Mouse (Mus musculus) left cerebral cortex, postnatal 14 days (tissue): Measurements from ENCODE around the gene Snrpg. TPM values are rescaled to one million over a fixed set of nuclear protein-coding genes. Genes with fewer than 3 reads are reported as not detected.
A peak's percentile ranks its signal among the peaks of the same experiment; 100 is the strongest.
"Not testable (repeated sequence)": the region's sequence is repeated elsewhere in the genome, so short reads cannot be mapped to it uniquely, and the experiment has no call there.

Experiments
- DNase-seq, 2 experiments: peaks; one replicate each; pipeline ENCODE4 v3.0.0; 2021 to 2022; ENCODE audit warnings: low spot score in 2 of 2, mixed read lengths in 1 of 2
- intact Hi-C: fragments of 180-260 bp; cut with DNase I; formaldehyde crosslinking; loops from one replicate; pipeline ENCODE4 v1.15.1; 2025
- long read RNA-seq, 2 experiments: library from polyadenylated mRNA; stranded (forward); transcript quantifications; one replicate each; pipeline ENCODE4 v2.0.0; 2021
- total RNA-seq, 2 experiments: library from RNA; stranded (reverse); gene quantifications; 2 replicates each; pipeline ENCODE4 v1.2.3; 2021

Gene Snrpg
- total RNA-seq, result 10 to 100 TPM; 63.3 to 71.7 TPM
- long read RNA-seq, experiment 1, transcript Snrpg-201 (4 exons, 1,055 nt), result major isoform, 28 of 29 reads
- long read RNA-seq, experiment 1, partial matches to known transcripts, result 0 of 29 reads
- long read RNA-seq, experiment 1, other reads (novel, unspliced or antisense), result 1 of 29 reads
- long read RNA-seq, experiment 2, transcript Snrpg-201 (4 exons, 1,055 nt), result major isoform, 24 of 27 reads
- long read RNA-seq, experiment 2, partial matches to known transcripts, result 0 of 27 reads
- long read RNA-seq, experiment 2, other reads (novel, unspliced or antisense), result 2 of 27 reads

DNA sequence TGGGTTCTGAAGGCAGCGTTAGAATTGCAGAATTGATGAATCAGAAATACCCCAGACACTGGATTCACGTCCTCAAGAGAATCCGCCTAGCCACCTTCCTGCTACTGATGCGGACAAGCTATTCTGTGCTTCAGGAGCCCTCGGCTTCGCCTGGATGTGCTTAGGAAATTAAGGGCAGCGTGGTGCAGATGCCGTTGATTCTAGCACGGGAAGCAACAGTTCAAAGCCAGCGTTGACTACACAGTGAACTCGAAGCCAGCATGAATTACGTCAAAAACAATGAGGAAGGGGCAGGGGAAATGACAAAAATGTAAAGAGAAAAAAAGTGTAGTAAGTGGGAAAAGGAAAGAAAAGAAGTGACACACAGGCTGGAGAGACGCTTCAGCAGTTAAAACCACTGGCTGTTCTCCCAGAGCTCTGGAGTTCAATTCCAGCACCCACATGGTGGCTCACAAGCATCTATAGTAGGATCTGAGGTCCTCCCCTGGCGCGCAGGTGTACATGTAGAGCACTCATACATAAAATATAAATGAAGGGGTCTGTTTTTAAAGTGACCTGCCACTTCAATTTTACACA, at the start of gene Snrpg:
Snrpg (plus strand) TSS at position 541 of the 576 bp plus-strand sequence.
- DNase-seq, result no peak
- intact Hi-C loops, result no loop called here

DNA sequence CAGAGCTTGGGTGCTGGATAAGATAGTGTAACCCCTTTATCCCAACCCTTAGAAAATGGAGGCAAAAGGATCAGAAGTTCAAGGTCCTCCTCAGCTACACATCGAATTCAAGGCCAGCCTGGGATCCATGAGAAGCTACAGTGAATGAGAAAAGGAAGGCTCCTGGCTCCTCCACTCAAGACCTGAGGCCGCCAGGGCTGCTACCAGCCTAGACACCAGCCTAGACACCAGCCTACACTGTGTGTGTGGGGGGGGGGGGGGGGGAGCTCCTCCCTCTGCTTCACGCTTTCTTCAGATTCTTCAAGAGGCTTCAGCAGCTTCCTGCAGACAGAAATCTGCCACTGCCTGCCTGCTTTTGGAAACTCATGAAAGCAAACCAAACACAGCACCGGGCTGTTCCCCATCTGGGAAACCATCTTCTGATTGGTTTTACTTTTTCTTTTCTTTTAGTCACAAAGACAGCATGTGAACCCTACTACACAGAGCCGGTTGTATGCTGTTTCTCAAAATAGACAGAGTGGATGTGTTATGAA, 49.0 kb upstream of the Snrpg start:
- intact Hi-C loops, result no loop called here

DNA sequence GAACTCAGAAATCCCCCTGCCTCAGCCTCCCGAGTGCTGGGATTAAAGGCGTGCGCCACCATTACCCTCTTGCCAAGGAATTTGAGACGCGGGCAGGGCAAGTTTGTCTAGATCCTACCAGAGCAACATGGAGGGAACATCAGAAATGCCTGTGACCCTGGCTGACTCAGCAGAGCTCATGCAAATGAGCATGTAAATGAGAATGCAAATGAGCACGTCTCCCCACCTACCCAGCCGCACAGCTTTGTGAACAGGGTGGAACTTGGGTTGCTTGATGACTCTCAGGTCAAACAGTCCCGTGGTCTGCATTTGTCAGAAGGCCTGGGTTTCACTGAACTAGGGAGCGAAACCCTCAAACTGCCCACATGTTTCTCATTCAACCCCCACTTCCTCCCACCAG, 48.1 kb upstream of the Snrpg start:
- intact Hi-C loops, result no loop called here
- no peak for DNase-seq

More for the DNA sequence above, 49.0 kb upstream of the Snrpg start:
- DNase-seq, result peak in 1 of 2 experiments; percentile 14

GRCm38 (mm10) chr6:86324400-86324799, 46.7 kb upstream of the Snrpg start:
- intact Hi-C loops, result no loop called here
- DNase-seq, result no peak

GRCm38 (mm10) chr6:86325646-86326045, 45.5 kb upstream of the Snrpg start:
- intact Hi-C loops, result no loop called here
- no peak for DNase-seq

DNA sequence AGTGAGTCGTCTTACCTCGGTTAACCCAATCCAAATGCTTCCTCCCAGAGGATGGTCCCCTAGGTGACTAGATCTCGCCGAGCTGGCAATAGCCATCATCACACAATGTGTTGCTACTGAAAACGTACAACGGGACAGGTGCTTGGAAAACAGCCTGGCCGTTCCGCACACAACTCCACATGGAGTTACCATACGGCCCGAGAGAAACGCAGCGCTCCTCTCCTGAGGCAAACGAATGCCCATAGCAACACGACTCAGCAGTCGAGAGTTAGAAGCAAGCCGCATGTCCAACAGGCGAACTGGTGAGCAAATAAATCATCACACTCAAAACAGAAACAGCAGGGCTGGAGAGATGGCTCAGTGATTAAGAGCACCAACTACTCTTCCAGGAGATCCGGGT, 44.2 kb upstream of the Snrpg start:
- intact Hi-C loops, result no loop called here
- DNase-seq, result peak in 1 of 2 experiments; percentile 48

DNA sequence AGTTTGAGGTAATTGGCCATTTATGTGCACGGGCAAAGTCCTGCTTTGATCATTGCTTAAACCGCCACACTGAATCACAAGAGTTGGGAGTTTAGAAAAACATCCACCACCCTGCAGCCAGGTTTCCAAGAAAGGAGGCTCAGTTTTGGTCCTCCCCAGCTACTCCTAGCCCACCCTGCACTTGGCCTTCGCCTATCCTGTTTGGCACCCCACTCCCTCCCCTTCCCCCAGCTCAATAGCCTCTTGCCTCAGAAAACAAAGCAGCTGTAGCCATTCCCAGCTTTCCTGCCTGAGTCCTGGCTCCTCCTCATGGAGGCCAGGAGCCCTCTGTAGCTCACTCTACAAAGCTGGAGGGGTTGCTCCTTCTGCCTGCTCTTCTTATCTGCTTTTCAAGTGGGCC, 42.7 kb upstream of the Snrpg start:
- intact Hi-C loops, result no loop called here

DNA sequence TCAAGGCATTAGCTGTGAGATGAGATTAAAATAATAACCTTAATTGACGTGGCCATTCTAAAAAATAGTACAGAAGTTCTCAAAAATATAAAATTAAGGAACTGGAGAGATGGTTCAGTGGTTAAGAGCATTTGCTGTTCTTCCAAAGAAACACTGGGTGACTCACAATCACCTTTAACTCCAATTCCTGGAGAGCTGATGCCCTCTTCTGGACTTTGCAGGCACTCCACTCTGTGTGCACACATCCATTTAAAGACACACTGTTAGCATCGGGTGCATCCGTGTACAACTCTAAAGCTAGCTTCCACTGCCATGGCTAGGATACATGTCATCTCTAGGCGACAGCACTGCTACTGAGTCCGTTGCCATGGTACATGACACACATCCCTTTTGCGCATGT, 41.2 kb upstream of the Snrpg start:
- intact Hi-C loops, result no loop called here
- DNase-seq, result no peak

More for the DNA sequence above, 42.7 kb upstream of the Snrpg start:
- no peak for DNase-seq

DNA sequence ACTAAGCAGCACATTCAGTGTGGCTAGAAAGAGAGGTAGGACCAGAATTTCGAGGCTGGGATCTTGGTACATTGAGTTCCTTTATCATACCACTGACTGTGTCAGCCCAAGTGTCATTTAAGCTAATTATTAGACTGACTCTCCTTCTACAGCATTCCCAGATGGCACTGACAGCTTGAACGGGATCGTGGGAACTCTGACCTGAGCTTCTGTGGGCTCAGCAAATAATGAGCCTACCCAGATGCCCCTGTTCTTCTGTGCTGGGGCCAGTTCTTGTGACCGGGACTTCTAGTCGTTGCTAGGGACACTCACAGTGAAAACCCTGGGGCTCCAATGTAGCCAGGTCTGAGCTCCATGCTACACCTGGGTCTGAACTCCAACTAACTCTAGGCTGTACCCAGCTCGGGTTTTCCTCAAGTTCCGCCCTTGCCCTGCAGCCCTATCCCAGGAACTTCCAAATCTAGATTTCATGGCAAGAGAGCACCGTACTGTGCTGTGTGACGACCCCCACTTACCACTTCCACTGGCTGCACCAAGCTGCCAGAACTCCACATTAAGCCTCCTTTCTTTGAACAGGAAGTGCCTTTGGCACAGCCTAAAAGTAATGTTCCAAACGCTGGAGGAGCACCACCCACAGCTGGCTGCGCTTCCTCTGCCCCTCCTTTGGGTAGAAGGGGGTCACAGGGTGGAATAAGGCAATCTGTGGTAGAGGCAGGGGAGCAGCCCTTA, 35.8 kb upstream of the Snrpg start:
- intact Hi-C loops, result no loop called here
- no peak for DNase-seq

DNA sequence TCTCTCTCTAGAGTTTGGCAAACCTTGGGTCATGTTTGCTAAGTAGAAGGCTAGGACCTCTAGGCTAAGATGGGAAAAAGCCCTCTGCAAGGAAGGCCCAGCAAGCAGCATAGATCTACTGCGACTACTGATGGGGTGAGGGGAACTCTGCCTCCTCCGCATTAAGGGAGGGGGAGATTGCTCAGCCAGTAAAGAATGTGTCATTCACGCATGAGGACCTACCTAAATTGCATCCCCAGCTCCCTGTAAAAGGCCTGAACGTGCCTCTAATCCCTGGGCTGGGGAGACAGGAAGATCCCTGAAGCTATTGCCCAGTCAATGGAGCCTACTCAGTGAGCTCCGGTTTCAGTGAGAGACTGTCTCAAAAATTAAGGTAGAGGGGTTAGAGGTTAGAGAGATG, 35.2 kb upstream of the Snrpg start:
- intact Hi-C loops, result no loop called here
- no peak for DNase-seq

GRCm38 (mm10) chr6:86336340-86336739, 34.8 kb upstream of the Snrpg start:
- DNase-seq, intact Hi-C loops: not testable (repeated sequence)

- intact Hi-C loops, result loop anchor here (5.0 kb wide), 1 partner anchor 146 kb away; the partner anchor contains the start of gene Tgfa
- peak; percentile 45 to 48 for DNase-seq
Measured at GRCm38 (mm10) chr6:86343656-86344055, 27.4 kb upstream of the Snrpg start.

- intact Hi-C loops, result no loop called here
- DNase-seq, result no peak
Measured at GRCm38 (mm10) chr6:86346063-86346462, 25.0 kb upstream of the Snrpg start.

DNA sequence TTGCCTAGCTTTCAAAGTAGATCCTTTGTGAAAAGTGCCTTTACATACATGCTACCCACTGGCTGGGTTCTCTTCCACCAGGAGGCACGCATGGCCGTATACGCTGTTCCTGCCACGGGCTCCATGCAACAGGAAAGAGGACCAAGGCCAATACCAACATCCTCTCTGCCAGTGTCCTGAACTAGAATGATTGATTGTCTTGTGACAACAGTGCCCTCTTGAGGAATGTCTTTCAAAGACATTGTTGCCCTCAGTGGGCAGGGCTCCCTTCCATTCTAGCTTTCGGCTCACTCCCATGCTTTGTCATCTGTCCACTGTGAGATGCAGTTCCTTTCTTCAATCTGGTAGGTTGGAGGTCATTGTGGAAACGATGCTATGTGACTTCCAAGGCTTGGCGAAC, 21.8 kb upstream of the Snrpg start:
- DNase-seq, result peak; percentile 35
- intact Hi-C loops, result no loop called here

DNA sequence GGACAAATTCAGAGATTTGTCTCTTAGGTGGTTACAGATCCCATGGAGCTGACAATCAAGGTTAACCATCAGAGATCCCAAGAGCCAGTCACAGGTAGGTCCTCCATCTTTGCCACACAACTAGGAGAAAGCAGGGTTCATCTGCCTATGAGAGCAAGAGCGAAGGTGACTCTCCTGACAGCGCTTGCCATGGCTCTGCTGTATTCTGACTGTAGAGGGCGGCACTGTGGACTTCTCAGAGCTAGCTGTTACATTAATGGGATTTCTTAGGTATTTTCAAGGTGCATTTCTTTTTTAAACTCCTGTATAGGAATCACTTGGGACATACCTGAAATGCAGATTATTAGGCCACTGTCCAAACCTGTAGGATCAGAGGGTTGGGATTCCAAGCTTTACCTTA, 16.2 kb upstream of the Snrpg start:
- intact Hi-C loops, result loop anchor here (5.0 kb wide), 1 partner anchor 163 kb away; no protein-coding TSS in a partner anchor
- no peak for DNase-seq

DNA sequence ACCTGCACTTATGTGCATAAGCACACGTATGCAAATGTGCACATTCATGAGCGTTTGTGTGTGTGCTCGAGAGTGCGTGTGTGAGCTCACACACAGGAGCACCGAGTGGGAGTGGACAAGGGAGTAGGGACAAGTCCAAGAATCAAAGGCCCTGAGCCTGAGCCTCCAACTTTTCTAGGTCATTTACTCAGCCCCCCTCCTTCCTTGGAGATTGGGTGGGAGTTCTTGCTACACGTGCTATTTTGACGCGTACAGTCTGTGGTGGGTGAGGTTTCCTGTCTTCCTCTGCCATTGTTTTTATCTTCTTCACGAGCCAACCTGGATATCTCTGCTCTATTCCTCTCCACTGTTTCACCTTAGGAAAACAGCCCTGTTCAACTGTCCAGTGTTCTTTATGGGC, 14.1 kb upstream of the Snrpg start:
- intact Hi-C loops, result no loop called here
- no peak for DNase-seq

- intact Hi-C loops, result loop anchor here (10.0 kb wide), 1 partner anchor 426 kb away; no protein-coding TSS in a partner anchor
- no peak for DNase-seq
Measured at GRCm38 (mm10) chr6:86360691-86361090, 10.4 kb upstream of the Snrpg start.

DNA sequence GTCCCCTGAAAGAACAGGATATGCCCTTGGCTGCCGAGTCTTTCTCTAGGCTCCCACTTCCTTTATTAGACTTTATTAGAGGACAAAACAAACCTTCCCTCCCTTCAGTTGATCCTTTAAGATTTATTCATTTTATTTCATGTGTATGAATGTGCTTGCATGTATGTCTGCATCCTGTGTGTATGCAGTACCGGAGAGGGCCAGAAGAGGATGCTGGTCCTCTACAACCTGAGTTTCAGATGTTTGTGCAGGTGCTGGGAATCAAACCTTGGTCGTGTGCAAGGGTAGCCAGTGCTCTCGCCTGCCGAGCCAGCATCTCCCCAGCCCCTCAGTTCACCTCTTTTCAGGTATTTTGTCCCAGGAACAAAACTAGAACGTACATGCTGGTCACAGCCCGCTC, 9.7 kb upstream of the Snrpg start:
- intact Hi-C loops, result loop anchor here (10.0 kb wide), 1 partner anchor 427 kb away; no protein-coding TSS in a partner anchor
- DNase-seq, result no peak

DNA sequence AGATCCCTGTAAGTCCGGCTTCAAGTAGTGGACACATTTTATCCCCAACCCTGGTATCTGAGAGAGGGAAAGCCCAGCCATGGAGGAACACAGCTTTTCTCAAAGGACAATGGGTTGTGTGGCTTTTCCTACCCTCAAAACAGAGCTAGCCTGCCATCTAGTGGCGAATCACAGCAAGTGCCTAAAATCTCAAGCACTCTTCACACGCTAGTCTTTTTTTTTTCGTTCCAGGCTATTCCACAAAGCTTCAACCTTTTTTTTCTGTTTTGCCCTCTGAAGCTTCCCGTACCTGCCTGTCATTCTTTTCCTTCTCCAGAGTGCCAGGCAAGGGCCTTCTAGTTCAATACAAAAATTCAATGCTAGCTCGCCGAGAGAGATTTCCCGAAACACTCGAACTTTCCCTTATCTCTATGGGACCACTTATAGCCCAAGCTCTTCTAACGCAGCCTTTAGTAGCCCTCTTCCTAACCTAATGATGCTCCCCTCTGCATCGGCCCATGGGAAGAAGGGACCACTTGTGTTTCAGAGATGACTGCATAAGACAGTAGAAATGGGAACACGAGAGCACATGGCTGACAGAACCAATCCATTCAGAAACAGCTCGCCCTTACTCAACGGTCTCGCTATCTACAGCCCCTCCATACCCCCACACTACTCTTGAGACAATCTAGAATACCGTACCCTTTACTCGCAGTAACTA, 6.5 kb upstream of the Snrpg start:
- DNase-seq, result peak; percentile 86 to 88
- intact Hi-C loops, result loop anchor here (2.0 to 10.0 kb wide), 3 partner anchors 238 to 430 kb away; partner anchors contain the start of gene Add2
